Mouse (Mus musculus) midbrain, embryonic 15.5 days (tissue): ENCODE measurements around the gene D3Ertd751e. TPM values are rescaled to one million over a fixed set of nuclear protein-coding genes. Genes with fewer than 3 reads are reported as not detected.

Experiments used
- ATAC-seq: fragments of 200-750 bp; cut with Nextera tagmentation; replicated peaks from 2 replicates; pipeline ENCODE4 v1.8.0; 2017; ENCODE audit warnings: moderate TSS enrichment
- H3K27ac ChIP-seq: fragments of 300-500 bp; sonication (generic); 2 replicates; pipeline ENCODE4 v1.5.1; 2015; ENCODE audit warnings: mild to moderate bottlenecking, inconsistent platforms
- H3K27me3 ChIP-seq: fragments of 300-500 bp; sonication (generic); replicated peaks from 2 replicates; pipeline ENCODE4 v1.6.1; 2015; ENCODE audit warnings: inconsistent platforms
- H3K36me3 ChIP-seq: fragments of 300-500 bp; sonication (generic); replicated peaks from 2 replicates; pipeline ENCODE4 v1.6.1; 2015; ENCODE audit warnings: inconsistent platforms
- H3K4me1 ChIP-seq: fragments of 300-500 bp; sonication (generic); 2 replicates; pipeline ENCODE4 v1.6.1; 2015; ENCODE audit warnings: inconsistent platforms
- H3K4me2 ChIP-seq: fragments of 300-500 bp; sonication (generic); 2 replicates; pipeline ENCODE4 v1.6.1; 2015; ENCODE audit warnings: inconsistent platforms, mild to moderate bottlenecking, moderate library complexity
- H3K4me3 ChIP-seq: fragments of 300-500 bp; sonication (generic); 2 replicates; pipeline ENCODE4 v1.5.1; 2015; ENCODE audit warnings: mild to moderate bottlenecking, inconsistent platforms
- H3K9ac ChIP-seq: fragments of 300-500 bp; sonication (generic); 2 replicates; pipeline ENCODE4 v1.6.1; 2015; ENCODE audit warnings: mild to moderate bottlenecking, inconsistent platforms
- H3K9me3 ChIP-seq: fragments of 300-500 bp; sonication (generic); 2 replicates; pipeline ENCODE4 v1.6.1; 2016; ENCODE audit warnings: inconsistent platforms
- WGBS: fragments of 180-500 bp; shearing (Covaris S2); methylation state at CpG from one replicate; pipeline ENCODE4 v1.1.7; 2015; ENCODE audit warnings: mixed read lengths; 5-methylcytosine and 5-hydroxymethylcytosine counted together
- polyA plus RNA-seq: library from polyadenylated mRNA; unstranded; fragments of >200 nt; fragmentation: Nextera tagmentation; extraction: Ambion mirVana; gene quantifications from 2 replicates; pipeline ENCODE4 v1.2.1, GENCODE M21; 2015

Gene D3Ertd751e
- polyA plus RNA-seq: 8.7 and 9.7 TPM in 2 replicates

DNA sequence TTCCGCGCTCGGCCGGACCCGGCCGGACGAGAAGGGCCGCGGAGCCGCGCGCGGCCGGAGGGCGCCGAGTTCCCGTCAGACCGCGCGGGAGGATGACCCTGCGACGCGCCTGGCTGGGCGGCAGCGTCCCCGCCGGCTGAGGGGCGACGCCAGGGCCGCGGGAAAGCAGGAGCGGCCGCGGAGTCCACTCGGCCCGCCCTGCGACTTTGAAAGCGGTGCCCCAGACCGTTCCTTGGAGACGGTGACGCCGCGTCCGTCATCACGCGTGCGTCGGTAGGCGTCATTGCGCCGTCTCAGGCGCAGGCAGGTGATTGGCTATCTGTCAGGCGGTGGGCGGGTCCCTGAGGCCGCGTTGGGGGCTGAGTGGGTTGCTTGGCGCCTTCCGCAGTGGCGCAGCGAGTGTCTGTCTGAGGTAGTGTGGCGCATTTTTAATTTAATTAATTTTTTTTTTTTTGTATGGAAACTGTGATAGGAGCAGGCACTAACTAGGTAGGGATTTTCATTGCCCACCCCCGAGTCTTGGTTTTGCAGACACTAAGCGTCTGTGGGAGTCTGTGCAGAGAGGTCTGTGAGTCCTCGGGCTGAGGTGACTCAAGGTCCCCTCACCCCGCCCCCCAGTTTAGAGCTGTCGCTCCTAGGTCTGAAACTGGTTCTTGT is at the start of gene D3Ertd751e, which contains the start of gene Sclt1:
TSS of gene D3Ertd751e (plus strand) at position 334 of the 657 bp plus-strand sequence.
TSS of gene Sclt1 (minus strand) at position 237 of the 657 bp plus-strand sequence.
- no peaks in the 10 kb centered on the region for H3K27me3 ChIP-seq
- no peaks in the 10 kb centered on the region for H3K9me3 ChIP-seq
- H3K4me1 ChIP-seq: peaks cover 18% of the 10 kb centered on the region
- WGBS: under 1% methylated on average over 66 of the region's 66 CpGs
- peak; percentile 100 for ATAC-seq
- peak within 1 kb of the TSS; percentile 88 for H3K9ac ChIP-seq
- no peaks in the 10 kb centered on the region for H3K36me3 ChIP-seq
- peak within 1 kb of the TSS; percentile 64 for H3K4me2 ChIP-seq
- H3K4me3 ChIP-seq: peak within 1 kb of the TSS; percentile 92
- peak within 1 kb of the TSS; percentile 97 for H3K27ac ChIP-seq

DNA sequence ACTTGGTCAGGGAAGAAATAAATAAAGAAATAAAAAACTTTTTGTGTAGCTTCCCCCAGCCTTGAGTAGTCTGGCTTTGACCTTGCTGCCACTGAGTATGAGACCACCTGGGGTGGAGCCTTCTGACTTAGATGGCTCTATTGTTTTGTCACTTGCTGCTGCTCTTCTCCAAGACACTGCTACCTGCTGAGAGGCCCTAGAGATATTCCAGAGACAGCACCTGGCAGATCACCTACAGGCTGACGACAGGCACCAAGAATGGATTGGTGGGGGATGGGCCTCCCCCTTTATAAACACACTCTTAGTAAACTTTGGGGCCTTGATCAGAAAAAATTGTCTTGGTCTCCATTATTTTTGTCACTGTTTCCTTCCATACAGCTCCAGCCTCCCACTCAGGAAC is 46.7 kb upstream of the D3Ertd751e start:
- ATAC-seq: no peak
- Histone ChIP-seq H3K9me3 (no peaks in the 10 kb centered on the region), H3K4me1 (no peaks in the 10 kb centered on the region), H3K27ac (no peak overlapping the region), H3K9ac (no peak overlapping the region), H3K4me2 (no peak overlapping the region), H3K27me3 (no peaks in the 10 kb centered on the region), H3K36me3 (no peaks in the 10 kb centered on the region; the same call in 1 of the 2 replicates), H3K4me3 (no peak overlapping the region)
- 77% methylated on average over 1 of the region's 1 CpGs for WGBS

DNA sequence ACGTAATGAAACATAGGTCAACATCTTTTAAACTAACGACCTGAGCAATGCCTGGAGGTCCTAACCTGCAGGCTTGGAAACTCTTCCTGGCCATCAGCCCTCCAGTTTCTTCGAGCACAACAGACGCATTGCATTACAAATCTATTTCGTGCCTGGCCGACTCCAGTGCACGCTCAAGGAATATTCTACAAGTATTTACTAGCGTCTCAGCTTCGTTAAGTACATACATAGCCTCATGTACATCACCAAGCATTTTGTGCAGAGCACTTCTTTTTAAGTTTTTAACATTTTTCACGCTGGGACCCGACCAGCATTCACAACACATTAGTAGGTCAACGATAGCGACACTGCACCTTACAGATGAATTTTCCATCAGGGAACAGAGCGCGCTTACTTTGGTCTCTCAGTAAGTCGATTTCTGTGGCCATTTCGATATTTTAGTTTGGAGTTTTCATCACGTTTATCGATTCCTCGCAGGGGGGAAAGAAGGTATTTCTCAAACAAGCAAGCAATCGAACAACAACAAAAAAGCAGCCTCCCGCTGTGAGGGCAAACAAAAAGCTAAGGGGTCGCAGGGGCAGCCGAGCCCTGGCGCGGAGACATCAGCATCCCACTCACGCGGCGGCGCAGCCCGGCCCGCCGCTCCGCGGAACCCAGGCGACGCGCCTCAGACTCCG is 672 bp upstream of the D3Ertd751e start:
- peak overlapping the region; percentile 92 for H3K4me3 ChIP-seq
- no peaks in the 10 kb centered on the region for H3K36me3 ChIP-seq
- H3K27ac ChIP-seq: peak overlapping the region; percentile 97
- WGBS: under 1% methylated on average over 39 of the region's 39 CpGs
- H3K4me2 ChIP-seq: peak overlapping the region; percentile 64
- H3K9ac ChIP-seq: peak overlapping the region; percentile 88
- no peaks in the 10 kb centered on the region for H3K27me3 ChIP-seq
- H3K9me3 ChIP-seq: no peaks in the 10 kb centered on the region
- H3K4me1 ChIP-seq: peaks cover 18% of the 10 kb centered on the region
- peak; percentile 83 for ATAC-seq

DNA sequence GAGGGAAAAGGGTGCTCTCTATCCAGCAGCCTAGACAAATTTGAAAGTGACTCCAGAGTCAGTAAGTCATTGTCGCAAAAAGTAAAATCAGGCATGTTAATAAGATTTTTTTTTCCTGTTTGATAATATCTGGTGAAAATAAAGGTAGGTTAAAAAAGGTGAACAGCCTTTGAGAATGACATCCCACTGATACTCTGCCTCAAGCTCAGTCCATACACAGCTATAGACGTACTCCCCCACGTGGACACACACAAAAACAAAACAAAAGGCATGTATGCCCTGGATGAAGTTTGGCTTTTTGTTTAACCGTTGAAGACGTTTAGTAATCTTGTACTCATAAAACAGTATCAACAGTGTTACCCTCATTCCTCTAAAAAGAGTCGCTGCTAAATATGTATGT is 1.0 kb downstream of the D3Ertd751e start:
- H3K9ac ChIP-seq: 0 out of 2 replicates have a peak overlapping the region, but pooled peaks have one; percentile 48
- no peaks in the 10 kb centered on the region for H3K36me3 ChIP-seq
- H3K4me1 ChIP-seq: peaks cover 18% of the 10 kb centered on the region
- no peak for ATAC-seq
- H3K9me3 ChIP-seq: no peaks in the 10 kb centered on the region
- peak overlapping the region; percentile 64 for H3K4me2 ChIP-seq
- 32% methylated on average over 6 of the region's 6 CpGs for WGBS
- H3K4me3 ChIP-seq: peak overlapping the region; percentile 92; the same call in 1 of the 2 replicates
- peak overlapping the region; percentile 8; the same call in 1 of the 2 replicates for H3K27ac ChIP-seq
- no peaks in the 10 kb centered on the region for H3K27me3 ChIP-seq

DNA sequence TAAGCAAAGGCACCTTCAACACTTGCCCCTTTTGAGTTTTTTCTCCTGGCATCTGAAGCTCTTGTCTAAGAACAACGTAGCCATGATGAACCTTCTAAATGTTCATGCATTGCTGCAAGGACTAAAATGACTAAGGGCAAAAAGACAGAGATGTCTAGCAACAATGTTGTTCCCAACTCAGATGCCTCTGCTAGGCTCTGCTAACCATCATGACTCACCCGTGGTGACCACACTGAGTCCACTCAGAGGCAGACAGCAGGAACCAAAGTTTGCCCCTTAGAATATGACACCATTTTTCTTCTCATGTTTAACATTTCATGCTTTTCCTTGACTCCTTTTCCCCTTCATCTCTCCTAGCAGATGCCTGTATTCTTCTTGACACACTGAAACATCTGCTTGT is 12.1 kb downstream of the D3Ertd751e start:
- Histone ChIP-seq H3K27ac (no peak overlapping the region), H3K27me3 (no peaks in the 10 kb centered on the region), H3K4me1 (no peaks in the 10 kb centered on the region), H3K9me3 (no peaks in the 10 kb centered on the region), H3K9ac (no peak overlapping the region), H3K36me3 (no peaks in the 10 kb centered on the region), H3K4me2 (no peak overlapping the region), H3K4me3 (no peak overlapping the region)
- WGBS: 92% methylated on average over 2 of the region's 2 CpGs
- ATAC-seq: no peak

DNA sequence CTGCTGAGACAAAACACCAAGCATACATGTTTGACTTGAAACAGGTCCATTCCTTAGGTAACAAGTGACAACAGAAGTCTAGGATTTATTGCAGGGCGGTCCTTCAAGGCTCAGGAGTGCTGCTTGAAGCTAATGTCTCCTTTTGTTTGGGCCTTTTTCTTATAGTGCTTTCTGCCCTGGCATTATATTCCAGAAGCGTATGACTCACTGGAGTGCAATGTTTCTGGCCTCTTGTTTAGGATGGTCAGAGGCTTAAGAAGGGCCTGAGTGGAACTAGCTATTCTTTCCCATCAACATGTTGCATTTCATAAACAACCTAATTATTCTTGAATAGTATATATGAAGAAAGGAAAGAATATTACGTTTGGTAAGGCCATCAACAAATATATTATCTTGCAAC is 19.7 kb downstream of the D3Ertd751e start:
- Histone ChIP-seq H3K4me1 (no peaks in the 10 kb centered on the region), H3K9ac (no peak overlapping the region), H3K27me3 (no peaks in the 10 kb centered on the region), H3K36me3 (no peaks in the 10 kb centered on the region), H3K9me3 (no peaks in the 10 kb centered on the region), H3K4me2 (no peak overlapping the region), H3K4me3 (no peak overlapping the region), H3K27ac (no peak overlapping the region)
- no peak for ATAC-seq
- 88% methylated on average over 3 of the region's 3 CpGs for WGBS

DNA sequence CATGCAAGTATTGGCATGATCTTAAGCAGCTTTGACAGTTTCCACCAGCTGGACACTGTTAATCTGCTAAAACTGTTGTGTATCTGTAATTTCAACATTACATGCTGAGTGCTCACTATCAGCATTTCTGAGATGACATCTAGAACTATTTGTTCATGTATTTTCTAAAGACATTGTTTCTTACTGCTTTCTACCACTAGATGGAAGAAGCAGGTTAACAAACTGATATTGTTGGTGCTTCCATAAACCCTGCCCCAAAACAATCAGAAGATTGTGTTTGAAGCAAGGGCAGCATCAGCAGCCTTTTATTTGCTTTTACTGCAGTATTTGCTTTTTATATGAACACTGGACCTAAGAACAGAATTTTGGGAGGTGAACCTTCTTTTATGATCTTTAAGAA is 70.0 kb downstream of the D3Ertd751e start:
- H3K36me3 ChIP-seq: no peaks in the 10 kb centered on the region
- no peaks in the 10 kb centered on the region for H3K9me3 ChIP-seq
- H3K27me3 ChIP-seq: no peaks in the 10 kb centered on the region
- H3K9ac ChIP-seq: no peak overlapping the region
- no peak overlapping the region for H3K4me3 ChIP-seq
- ATAC-seq: no peak
- no peak overlapping the region for H3K4me2 ChIP-seq
- H3K4me1 ChIP-seq: no peaks in the 10 kb centered on the region
- H3K27ac ChIP-seq: no peak overlapping the region

Other genes starting within 250 kb of the D3Ertd751e start
- 13.8 and 14.0 TPM in 2 replicates for gene Jade1, start 186.9 kb upstream of the D3Ertd751e start, polyA plus RNA-seq
- gene Sclt1, start 97 bp upstream of the D3Ertd751e start, polyA plus RNA-seq: 18.9 and 20.9 TPM in 2 replicates